Mouse (Mus musculus): ENCODE results near the gene Tpm1.
A peak's percentile ranks its signal among the peaks of the same experiment; 100 is the strongest.

Gene Tpm1

DNA sequence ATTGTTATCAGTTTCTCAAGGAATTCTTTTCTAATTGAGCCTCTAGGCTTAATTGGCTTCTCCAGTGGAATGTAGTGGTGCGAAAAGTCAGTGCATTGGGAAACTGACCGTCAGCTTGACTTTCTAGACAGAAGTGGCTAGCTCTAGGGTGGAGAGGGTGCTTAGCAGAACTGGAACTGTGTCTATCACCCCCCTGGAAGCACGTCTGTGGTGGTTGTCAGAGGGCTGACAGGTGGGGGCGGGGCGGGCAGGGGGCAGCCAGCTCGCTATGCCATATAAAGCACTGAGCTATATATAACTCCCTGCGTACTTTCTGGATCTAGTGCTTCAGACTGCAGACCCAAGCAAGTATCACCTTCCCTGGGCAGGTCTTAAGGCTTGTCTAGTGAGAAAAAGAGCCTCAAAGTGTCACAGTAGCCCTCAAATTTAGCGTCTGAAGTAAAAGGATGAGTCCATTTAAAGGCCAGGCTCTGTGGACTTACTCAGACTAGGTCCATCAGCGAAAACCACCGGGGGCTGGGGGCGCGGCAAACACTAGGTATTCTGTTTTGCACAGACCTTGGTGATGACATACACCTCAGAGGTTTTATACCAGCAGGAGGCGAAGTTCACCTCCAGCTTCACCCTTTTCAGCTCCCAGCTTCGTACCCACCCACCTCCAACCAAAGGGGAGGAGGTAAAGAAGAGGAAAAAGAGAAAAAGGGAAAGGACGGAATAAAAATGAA, 2.2 kb downstream of the Tpm1 start:
- DNase-seq (ENCODE audit: low read depth, low spot score) = peak; percentile 61

GRCm38 (mm10) chr9:67045966-67046602, 3.1 kb downstream of the Tpm1 start:
- DNase-seq (ENCODE audit: low read depth, low spot score) = no peak

GRCm38 (mm10) chr9:67045306-67045675, 3.9 kb downstream of the Tpm1 start:
- no peak for DNase-seq (ENCODE audit: low read depth, low spot score)

DNA sequence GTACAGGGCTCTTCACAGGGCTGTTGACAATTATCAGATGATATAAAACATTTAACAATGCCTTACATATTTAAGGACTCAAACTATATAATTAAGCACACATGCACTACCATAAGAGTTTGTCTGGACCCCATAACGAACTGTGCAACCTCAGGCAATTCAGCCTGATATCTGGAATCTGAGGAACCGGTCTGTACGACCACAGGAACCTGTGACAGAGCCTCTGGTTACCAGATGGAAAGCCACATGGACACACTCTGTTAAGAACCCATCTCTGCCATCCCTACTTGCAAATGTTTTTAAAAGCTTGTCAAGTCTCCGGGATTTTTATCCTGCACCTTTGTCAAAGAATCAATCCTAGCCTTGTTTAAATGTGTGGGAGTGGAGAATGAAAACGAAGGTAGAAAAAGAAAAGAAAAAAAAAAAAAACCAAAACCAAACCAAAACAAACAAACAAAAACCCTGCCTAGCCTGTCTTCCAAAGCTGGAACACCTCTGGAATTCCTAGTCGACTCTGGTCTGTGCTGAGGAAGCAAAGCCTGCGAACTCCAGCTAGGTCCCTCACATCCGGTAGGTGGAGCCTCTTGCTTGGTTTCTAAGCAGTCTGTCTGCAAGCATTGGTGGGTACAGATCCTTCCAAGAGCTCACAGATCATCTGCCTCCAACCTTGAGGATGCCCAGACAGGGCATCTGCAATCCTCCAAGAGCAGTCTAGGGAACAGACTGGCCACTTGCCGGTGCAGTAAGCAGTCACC, 4.5 kb downstream of the Tpm1 start:
- DNase-seq (ENCODE audit: low read depth, low spot score) = peak; percentile 89

DNA sequence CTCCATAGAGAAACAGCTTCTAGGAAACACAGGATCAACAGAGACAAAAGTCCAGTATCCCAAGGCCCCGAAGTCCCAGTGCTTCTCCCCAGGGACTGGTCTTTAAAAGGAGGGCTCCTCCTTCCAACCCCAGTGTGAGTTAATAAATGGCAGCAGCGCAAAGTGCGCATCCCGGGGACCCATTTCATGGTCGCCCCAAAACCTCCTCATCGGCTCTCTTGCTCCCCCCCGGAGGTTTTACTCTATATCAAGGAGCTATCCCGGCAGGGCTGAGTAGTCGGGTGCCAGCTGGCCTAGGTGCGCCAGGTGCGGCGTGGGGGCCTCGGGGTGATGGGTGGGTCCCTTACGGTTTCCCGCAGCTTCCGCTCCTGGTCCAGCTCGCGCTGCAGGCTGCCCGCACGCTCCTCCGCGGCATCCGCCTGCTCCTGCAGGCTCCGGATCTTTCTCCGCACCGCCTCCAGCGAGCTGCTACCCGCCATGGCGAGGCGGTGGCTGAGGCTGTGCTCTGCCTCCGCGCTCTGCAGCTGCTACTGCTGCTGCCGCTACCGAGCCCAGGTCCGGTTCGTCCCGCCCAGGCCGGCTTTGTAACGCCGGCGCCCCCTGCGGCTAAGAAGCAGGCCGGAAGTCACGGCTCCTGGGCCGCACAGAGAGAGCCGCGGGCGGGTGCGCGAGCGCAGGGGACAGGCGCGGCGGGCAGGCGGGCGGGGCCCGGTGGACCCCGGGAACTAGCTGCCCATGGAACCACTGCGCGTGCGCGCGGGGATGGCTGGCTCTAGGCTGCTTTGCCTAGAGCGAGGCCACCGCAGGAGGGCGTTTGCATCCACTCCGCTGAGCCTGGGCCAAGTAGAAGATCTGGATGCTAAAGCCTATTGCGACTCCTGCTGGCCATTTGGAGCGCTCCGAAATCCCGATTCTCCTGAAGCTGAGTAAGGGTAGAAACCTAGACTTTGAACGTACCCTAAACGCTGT, 5.7 kb downstream of the Tpm1 start:
- peak; percentile 98 for DNase-seq (ENCODE audit: low read depth, low spot score)

DNA sequence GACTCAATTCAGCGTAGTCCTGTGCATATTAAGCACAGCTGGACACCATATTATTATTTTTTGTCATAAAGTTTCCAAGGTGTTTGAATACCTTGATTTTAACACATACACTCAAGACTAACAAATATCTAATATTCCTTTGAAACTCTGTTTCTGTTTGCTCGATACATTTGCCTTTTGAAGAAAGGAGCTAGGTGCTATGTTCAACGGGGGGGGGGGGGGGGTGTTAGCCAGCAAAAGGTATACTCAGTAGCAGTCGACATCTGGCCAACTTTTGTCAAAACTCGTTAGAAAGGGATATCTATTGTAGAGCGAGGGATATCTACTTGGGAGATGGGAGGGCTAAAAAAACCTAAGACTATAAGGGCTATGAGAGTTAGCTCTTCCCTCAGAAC, 6.4 kb downstream of the Tpm1 start:
- no peak for DNase-seq (ENCODE audit: low read depth, low spot score)

DNA sequence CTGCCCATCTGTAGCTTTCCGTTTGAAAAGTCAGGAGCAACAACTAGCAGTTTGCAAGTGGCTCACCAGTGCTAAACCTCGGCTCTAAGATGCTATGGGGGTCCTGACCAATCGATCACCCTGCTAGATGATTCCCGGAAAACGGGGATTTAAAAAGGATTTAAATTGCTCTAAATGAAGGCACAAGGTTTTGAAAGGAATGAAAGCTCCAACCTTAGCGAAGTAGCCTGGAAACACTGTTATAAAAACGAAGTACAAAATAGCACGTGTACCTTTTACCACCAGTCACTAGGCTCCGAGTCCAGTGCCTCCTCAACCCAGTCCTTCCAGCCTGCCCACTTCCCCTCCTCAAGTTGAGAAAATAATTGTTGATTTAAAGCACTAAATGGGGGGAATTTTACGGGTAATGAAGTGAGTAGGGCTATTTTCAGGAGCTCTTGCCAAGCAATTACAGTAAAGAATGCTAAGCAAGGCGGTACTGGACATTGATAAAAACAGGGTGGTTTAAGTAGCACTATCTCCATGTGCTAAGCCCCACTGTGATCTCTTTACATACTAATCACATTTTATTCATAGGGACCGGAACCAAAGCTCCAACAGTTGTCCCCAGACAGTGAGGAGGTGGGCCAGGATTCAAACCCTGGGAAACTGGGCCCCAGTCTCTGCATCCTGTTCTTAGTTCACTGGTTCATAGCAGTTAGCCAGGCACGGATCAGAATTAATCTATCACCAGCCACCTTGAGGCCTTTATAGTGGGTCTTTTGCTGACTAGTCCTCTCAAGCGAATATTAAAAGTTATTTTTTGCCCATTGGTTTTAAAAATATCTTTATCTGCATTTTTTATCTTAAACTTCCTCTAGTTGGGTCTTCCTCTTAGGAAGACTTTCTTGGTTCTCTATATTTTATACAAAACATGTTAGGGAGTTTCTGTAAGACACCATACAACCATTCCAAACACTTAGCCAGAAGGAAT, 7.1 kb downstream of the Tpm1 start:
- peak; percentile 41 for DNase-seq (ENCODE audit: low read depth, low spot score)

DNA sequence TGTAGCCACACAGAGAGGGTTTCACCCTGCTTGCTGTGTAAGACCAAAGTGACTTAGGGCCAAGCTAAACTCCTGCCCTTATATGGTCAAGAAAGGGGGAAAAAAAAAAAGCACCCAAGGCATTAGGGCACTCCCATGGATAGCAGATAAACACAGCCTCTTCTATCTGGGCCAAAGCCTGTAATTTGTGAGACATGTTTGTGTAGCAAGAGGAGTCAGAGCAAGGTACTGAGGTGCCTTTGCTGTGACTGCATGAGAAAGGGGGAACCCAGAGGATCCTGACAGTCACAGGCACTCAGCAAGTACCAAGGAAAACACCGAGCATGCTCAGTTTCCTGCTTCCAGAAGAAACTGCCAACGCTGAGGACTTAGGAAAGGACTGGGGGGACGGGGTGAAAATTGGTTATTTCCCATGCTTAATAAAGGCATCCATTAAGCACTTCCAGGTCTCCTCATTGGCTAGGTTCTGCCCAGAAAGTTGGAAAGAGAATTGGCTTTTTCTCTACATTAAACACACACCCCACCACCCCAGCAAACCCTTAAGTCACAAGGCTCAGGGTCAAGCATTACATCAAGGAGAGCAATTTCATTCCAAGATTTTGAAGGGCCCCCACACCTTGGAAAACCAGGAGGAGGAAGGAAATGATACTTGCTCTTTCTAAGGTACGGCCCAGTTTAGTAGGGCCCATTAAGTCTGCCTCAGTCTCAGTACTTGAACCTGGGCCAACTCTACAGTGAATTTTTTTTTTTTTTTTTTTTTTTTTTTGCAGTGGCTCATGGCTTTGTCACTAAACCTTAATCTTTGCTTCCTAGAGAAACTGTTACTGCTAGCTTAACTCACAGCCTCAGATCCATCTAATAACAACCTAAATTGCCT, 8.0 kb downstream of the Tpm1 start:
- DNase-seq (ENCODE audit: low read depth, low spot score) = peak; percentile 34

DNA sequence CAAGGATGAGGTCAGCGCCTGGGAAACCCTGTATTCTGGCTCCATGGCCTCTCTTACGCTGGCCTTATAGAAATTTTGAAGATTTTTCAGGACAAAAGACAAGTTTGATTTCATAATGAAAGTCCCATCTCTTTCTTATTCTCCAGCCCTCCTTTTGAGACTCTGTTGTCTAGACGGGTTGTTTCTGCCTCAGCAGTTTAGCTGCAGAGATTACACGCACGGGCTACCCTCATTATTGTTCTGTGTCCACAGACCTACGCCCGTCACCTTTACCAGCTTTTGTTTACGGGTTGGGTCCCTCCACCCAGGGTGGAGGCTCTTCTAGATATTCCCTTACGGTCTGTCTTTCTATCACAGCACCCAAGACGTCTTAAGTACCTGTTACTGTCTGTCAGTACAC, 9.3 kb downstream of the Tpm1 start:
- no peak for DNase-seq (ENCODE audit: low read depth, low spot score)

- no peak for DNase-seq (ENCODE audit: low read depth, low spot score)
Observed at GRCm38 (mm10) chr9:67038686-67039085, 10.5 kb downstream of the Tpm1 start.

DNA sequence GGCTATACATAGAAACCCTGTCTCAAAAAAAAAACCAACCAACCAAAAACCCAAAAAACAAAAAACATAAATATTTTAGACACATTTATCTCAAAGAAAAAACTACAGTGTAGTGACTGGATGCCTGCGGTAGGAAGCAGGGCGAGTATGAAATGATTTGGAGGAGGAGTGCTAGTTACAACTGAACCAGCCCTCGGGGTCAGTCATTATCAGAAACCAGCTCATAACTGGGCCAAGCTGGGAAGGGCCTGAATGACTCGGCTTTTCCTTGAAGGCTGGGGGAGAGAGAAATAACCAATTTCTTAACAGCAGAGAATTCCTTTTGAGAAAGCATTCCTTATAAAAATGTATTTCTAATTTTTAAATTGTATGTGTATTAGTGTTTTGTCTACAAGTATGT, 11.5 kb downstream of the Tpm1 start:
- no peak for DNase-seq (ENCODE audit: low read depth, low spot score)

GRCm38 (mm10) chr9:67036527-67037118, 12.6 kb downstream of the Tpm1 start:
- DNase-seq (ENCODE audit: low read depth, low spot score) = no peak

GRCm38 (mm10) chr9:67035957-67036451, 13.2 kb downstream of the Tpm1 start:
- DNase-seq (ENCODE audit: low read depth, low spot score) = no peak

DNA sequence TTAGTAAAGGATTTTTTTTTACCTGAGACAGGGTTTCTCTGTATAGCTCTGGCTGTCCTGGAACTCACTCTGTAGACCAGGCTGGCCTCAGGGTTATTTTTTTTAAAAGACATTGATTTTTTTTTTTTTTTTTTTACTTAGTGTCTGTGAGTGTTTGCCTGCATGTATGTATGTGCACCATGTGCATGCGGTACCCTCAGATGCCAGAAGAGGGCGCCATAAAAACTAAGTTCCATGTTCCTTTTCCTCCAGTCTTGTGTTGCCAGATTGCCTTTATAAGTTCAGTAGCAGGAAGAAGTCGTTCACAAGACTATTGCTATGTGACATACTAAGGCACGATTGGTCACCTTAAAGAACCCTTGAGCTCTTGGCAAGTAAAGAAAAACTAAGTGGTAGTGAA, 14.5 kb downstream of the Tpm1 start:
- DNase-seq (ENCODE audit: low read depth, low spot score) = peak; percentile 39

GRCm38 (mm10) chr9:67033016-67033415, 16.2 kb downstream of the Tpm1 start:
- no peak for DNase-seq (ENCODE audit: low read depth, low spot score)

- DNase-seq (ENCODE audit: low read depth, low spot score) = no peak
Observed at GRCm38 (mm10) chr9:67032611-67033010, 16.6 kb downstream of the Tpm1 start.

GRCm38 (mm10) chr9:67029518-67029917, 19.7 kb downstream of the Tpm1 start:
- DNase-seq (ENCODE audit: low read depth, low spot score) = no peak

- DNase-seq (ENCODE audit: low read depth, low spot score) = no peak
Observed at GRCm38 (mm10) chr9:67028929-67029328, 20.3 kb downstream of the Tpm1 start.
